Mouse (Mus musculus): ENCODE data around the gene Ptn. TPM values are rescaled to one million over a fixed set of nuclear protein-coding genes. Genes with fewer than 3 reads are reported as not detected.

Gene Ptn
- polyA plus RNA-seq, 1 experiment from 2014 or later, result 11.5 TPM

GRCm38 (mm10) chr6:36841701-36842100 is 31.7 kb upstream of the Ptn start:
- WGBS (ENCODE audit: insufficient replicate concordance), result 65% methylated on average over 3 of the region's 3 CpGs
- H3K27me3 ChIP-seq (ENCODE audit: control insufficient read depth, insufficient read depth, low read depth, low read length), result no peaks in the 10 kb centered on the region
- H3K4me1 ChIP-seq (ENCODE audit: control insufficient read depth, low read depth, low read length), result no peaks in the 10 kb centered on the region
- H3K27ac ChIP-seq (ENCODE audit: low read length), result no peak overlapping the region
- H3K4me2 ChIP-seq (ENCODE audit: low read depth, low read length), result no peak overlapping the region
- H3K36me3 ChIP-seq (ENCODE audit: control insufficient read depth, insufficient read depth), result no peaks in the 10 kb centered on the region
- no peaks in the 10 kb centered on the region for H3K9me3 ChIP-seq (replicated peaks; ENCODE audit: control insufficient read depth, low read length)
- no peak for ATAC-seq (ENCODE audit: low read depth)
- no peak overlapping the region for H3K4me3 ChIP-seq (ENCODE audit: low read depth, low read length)
- H3K9ac ChIP-seq (ENCODE audit: low read depth, low read length), result no peak overlapping the region

GRCm38 (mm10) chr6:36841174-36841573 is 31.2 kb upstream of the Ptn start:
- Histone ChIP-seq H3K9ac (ENCODE audit: low read depth, low read length) (no peak overlapping the region), H3K4me1 (ENCODE audit: control insufficient read depth, low read depth, low read length) (no peaks in the 10 kb centered on the region), H3K36me3 (ENCODE audit: control insufficient read depth, insufficient read depth) (no peaks in the 10 kb centered on the region), H3K4me2 (ENCODE audit: low read depth, low read length) (no peak overlapping the region), H3K9me3 (replicated peaks; ENCODE audit: control insufficient read depth, low read length) (no peaks in the 10 kb centered on the region), H3K27me3 (ENCODE audit: control insufficient read depth, insufficient read depth, low read depth, low read length) (no peaks in the 10 kb centered on the region), H3K27ac (ENCODE audit: low read length) (no peak overlapping the region), H3K4me3 (ENCODE audit: low read depth, low read length) (no peak overlapping the region)
- no peak for ATAC-seq (ENCODE audit: low read depth)

GRCm38 (mm10) chr6:36838747-36839146 is 28.7 kb upstream of the Ptn start:
- no peaks in the 10 kb centered on the region for H3K27me3 ChIP-seq (ENCODE audit: control insufficient read depth, insufficient read depth, low read depth, low read length)
- 55% methylated on average over 1 of the region's 1 CpGs for WGBS (ENCODE audit: insufficient replicate concordance)
- H3K9ac ChIP-seq (ENCODE audit: low read depth, low read length), result no peak overlapping the region
- ATAC-seq (ENCODE audit: low read depth), result no peak
- no peaks in the 10 kb centered on the region for H3K36me3 ChIP-seq (ENCODE audit: control insufficient read depth, insufficient read depth)
- H3K4me3 ChIP-seq (ENCODE audit: low read depth, low read length), result no peak overlapping the region
- H3K4me1 ChIP-seq (ENCODE audit: control insufficient read depth, low read depth, low read length), result no peaks in the 10 kb centered on the region
- H3K4me2 ChIP-seq (ENCODE audit: low read depth, low read length), result no peak overlapping the region
- no peaks in the 10 kb centered on the region for H3K9me3 ChIP-seq (replicated peaks; ENCODE audit: control insufficient read depth, low read length)
- H3K27ac ChIP-seq (ENCODE audit: low read length), result no peak overlapping the region

GRCm38 (mm10) chr6:36835351-36835750 is 25.3 kb upstream of the Ptn start:
- ATAC-seq (ENCODE audit: low read depth), result no peak
- 56% methylated on average over 3 of the region's 3 CpGs for WGBS (ENCODE audit: insufficient replicate concordance)
- H3K4me3 ChIP-seq (ENCODE audit: low read depth, low read length), result no peak overlapping the region

GRCm38 (mm10) chr6:36834695-36835265 is 24.8 kb upstream of the Ptn start:
- Histone ChIP-seq H3K4me1 (ENCODE audit: control insufficient read depth, low read depth, low read length) (no peaks in the 10 kb centered on the region), H3K27me3 (ENCODE audit: control insufficient read depth, insufficient read depth, low read depth, low read length) (no peaks in the 10 kb centered on the region), H3K9me3 (replicated peaks; ENCODE audit: control insufficient read depth, low read length) (no peaks in the 10 kb centered on the region), H3K27ac (ENCODE audit: low read length) (no peak overlapping the region), H3K4me3 (ENCODE audit: low read depth, low read length) (no peak overlapping the region), H3K36me3 (ENCODE audit: control insufficient read depth, insufficient read depth) (no peaks in the 10 kb centered on the region), H3K9ac (ENCODE audit: low read depth, low read length) (no peak overlapping the region), H3K4me2 (ENCODE audit: low read depth, low read length) (no peak overlapping the region)
- WGBS (ENCODE audit: insufficient replicate concordance), result 56% methylated on average over 4 of the region's 4 CpGs
- no peak for ATAC-seq (ENCODE audit: low read depth)

More at GRCm38 (mm10) chr6:36835351-36835750, 25.3 kb upstream of the Ptn start:
- no peak overlapping the region for H3K4me2 ChIP-seq (ENCODE audit: low read depth, low read length)
- H3K27ac ChIP-seq (ENCODE audit: low read length), result no peak overlapping the region
- H3K27me3 ChIP-seq (ENCODE audit: control insufficient read depth, insufficient read depth, low read depth, low read length), result no peaks in the 10 kb centered on the region
- H3K36me3 ChIP-seq (ENCODE audit: control insufficient read depth, insufficient read depth), result no peaks in the 10 kb centered on the region
- no peak overlapping the region for H3K9ac ChIP-seq (ENCODE audit: low read depth, low read length)
- H3K4me1 ChIP-seq (ENCODE audit: control insufficient read depth, low read depth, low read length), result no peaks in the 10 kb centered on the region
- H3K9me3 ChIP-seq (replicated peaks; ENCODE audit: control insufficient read depth, low read length), result no peaks in the 10 kb centered on the region

GRCm38 (mm10) chr6:36832681-36833080 is 22.7 kb upstream of the Ptn start:
- H3K27ac ChIP-seq (ENCODE audit: low read length), result no peak overlapping the region
- no peak for ATAC-seq (ENCODE audit: low read depth)
- H3K27me3 ChIP-seq (ENCODE audit: control insufficient read depth, insufficient read depth, low read depth, low read length), result no peaks in the 10 kb centered on the region
- H3K4me3 ChIP-seq (ENCODE audit: low read depth, low read length), result no peak overlapping the region
- H3K36me3 ChIP-seq (ENCODE audit: control insufficient read depth, insufficient read depth), result no peaks in the 10 kb centered on the region
- H3K9ac ChIP-seq (ENCODE audit: low read depth, low read length), result no peak overlapping the region
- 62% methylated on average over 4 of the region's 4 CpGs for WGBS (ENCODE audit: insufficient replicate concordance)
- H3K4me2 ChIP-seq (ENCODE audit: low read depth, low read length), result no peak overlapping the region
- H3K9me3 ChIP-seq (replicated peaks; ENCODE audit: control insufficient read depth, low read length), result no peaks in the 10 kb centered on the region
- no peaks in the 10 kb centered on the region for H3K4me1 ChIP-seq (ENCODE audit: control insufficient read depth, low read depth, low read length)

GRCm38 (mm10) chr6:36832207-36832606 is 22.2 kb upstream of the Ptn start:
- Histone ChIP-seq H3K4me1 (ENCODE audit: control insufficient read depth, low read depth, low read length) (no peaks in the 10 kb centered on the region), H3K9ac (ENCODE audit: low read depth, low read length) (no peak overlapping the region), H3K36me3 (ENCODE audit: control insufficient read depth, insufficient read depth) (no peaks in the 10 kb centered on the region), H3K9me3 (replicated peaks; ENCODE audit: control insufficient read depth, low read length) (no peaks in the 10 kb centered on the region), H3K4me3 (ENCODE audit: low read depth, low read length) (no peak overlapping the region), H3K27ac (ENCODE audit: low read length) (no peak overlapping the region), H3K4me2 (ENCODE audit: low read depth, low read length) (no peak overlapping the region), H3K27me3 (ENCODE audit: control insufficient read depth, insufficient read depth, low read depth, low read length) (no peaks in the 10 kb centered on the region)
- ATAC-seq (ENCODE audit: low read depth), result no peak
- 61% methylated on average over 2 of the region's 2 CpGs for WGBS (ENCODE audit: insufficient replicate concordance)

GRCm38 (mm10) chr6:36830371-36830925 is 20.4 kb upstream of the Ptn start:
- no peaks in the 10 kb centered on the region for H3K36me3 ChIP-seq (ENCODE audit: control insufficient read depth, insufficient read depth)
- no peak for ATAC-seq (ENCODE audit: low read depth)
- H3K27me3 ChIP-seq (ENCODE audit: control insufficient read depth, insufficient read depth, low read depth, low read length), result no peaks in the 10 kb centered on the region
- no peaks in the 10 kb centered on the region for H3K4me1 ChIP-seq (ENCODE audit: control insufficient read depth, low read depth, low read length)
- H3K4me3 ChIP-seq (ENCODE audit: low read depth, low read length), result no peak overlapping the region
- WGBS (ENCODE audit: insufficient replicate concordance), result 54% methylated on average over 9 of the region's 9 CpGs
- H3K4me2 ChIP-seq (ENCODE audit: low read depth, low read length), result no peak overlapping the region
- no peaks in the 10 kb centered on the region for H3K9me3 ChIP-seq (replicated peaks; ENCODE audit: control insufficient read depth, low read length)
- no peak overlapping the region for H3K9ac ChIP-seq (ENCODE audit: low read depth, low read length)
- H3K27ac ChIP-seq (ENCODE audit: low read length), result no peak overlapping the region

GRCm38 (mm10) chr6:36819784-36820050 is 9.7 kb upstream of the Ptn start:
- Histone ChIP-seq H3K9me3 (replicated peaks; ENCODE audit: control insufficient read depth, low read length) (no peaks in the 10 kb centered on the region), H3K27me3 (ENCODE audit: control insufficient read depth, insufficient read depth, low read depth, low read length) (no peaks in the 10 kb centered on the region), H3K4me3 (ENCODE audit: low read depth, low read length) (no peak overlapping the region), H3K4me1 (ENCODE audit: control insufficient read depth, low read depth, low read length) (no peaks in the 10 kb centered on the region), H3K36me3 (ENCODE audit: control insufficient read depth, insufficient read depth) (no peaks in the 10 kb centered on the region), H3K27ac (ENCODE audit: low read length) (no peak overlapping the region), H3K4me2 (ENCODE audit: low read depth, low read length) (no peak overlapping the region), H3K9ac (ENCODE audit: low read depth, low read length) (no peak overlapping the region)
- ATAC-seq (ENCODE audit: low read depth), result no peak
